Mouse (Mus musculus): ENCODE measurements around the gene Olfr38. TPM values are rescaled to one million over a fixed set of nuclear protein-coding genes. Genes with fewer than 3 reads are reported as not detected.

Gene Olfr38
- polyA plus RNA-seq (2012; ENCODE audit: low replicate concordance) = not detected in 2 replicates

GRCm38 (mm10) chr6:42756104-42756503, at the start of gene Olfr38:
Gene Olfr38 (plus strand): TSS chr6:42756404.

DNA sequence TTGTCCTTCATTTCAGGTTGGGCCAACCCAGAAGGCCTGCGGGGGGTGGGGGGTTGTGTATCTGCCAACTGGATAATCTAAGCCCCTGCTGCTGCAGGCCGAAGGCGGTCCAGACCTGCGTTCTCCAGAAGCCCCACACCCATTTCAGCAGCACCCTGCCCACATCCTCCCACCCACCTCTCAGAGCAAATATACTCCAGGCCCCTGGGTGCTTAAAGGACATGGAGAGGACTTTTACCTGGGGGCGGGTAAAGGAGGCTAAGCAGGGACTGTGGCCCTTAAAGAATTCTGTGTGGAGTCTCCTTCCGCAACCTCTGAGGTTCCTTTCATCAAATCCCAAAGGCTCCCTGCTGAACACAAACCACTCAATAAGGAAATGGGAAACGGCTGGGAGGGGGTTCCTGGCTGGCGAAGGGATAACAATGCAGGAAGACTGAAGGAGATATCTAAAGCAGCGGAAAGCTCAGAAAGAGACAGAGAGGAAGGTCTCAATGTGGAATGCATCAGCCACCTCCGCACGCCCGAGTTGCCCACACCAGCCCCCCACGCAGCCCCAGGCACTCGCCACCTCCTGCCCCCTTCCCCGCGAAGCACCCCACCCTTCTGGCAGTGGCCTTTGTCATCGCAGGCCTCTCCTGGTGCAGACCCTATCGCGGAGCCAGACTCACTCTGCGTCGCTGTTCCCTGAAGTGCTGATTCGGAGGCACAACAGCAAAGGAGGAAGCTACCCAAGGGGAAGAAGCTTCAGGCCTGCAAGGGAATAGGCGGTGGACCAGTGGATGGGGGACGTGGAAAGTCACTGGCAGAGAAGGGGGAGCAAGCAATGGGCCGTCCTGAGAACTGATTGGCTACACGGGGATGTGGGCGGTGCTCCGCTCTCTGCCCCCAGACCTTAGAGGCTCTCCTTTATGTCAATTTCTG, 46.7 kb upstream of the Olfr38 start, which contains the start of gene Tcaf1:
Gene Tcaf1 (minus strand): TSS at position 798 of the 921 bp plus-strand sequence.

DNA sequence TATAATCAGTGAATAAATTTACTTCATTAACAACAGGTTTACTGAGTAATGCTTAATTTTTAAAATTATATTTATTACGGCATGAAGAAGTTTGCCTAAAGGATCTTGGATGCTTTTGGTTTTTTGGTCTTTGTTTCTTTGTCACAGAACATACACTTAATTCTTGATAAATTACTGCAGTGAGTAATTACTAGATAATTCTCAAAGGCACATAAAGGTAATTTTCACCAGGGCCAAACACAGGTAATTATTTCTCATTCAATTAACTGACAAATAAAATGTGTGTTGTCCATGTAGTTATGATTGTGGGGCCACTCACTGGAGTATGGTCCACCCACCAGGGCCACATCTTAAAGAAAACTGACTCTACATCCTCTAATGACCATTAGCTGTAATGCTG, 17.1 kb upstream of the Olfr38 start, which contains the start of gene Olfr453:
Gene Olfr453 (plus strand): TSS at position 301 of the 400 bp plus-strand sequence.

GRCm38 (mm10) chr6:42784793-42785192, 28.6 kb downstream of the Olfr38 start, which contains the start of gene Olfr452:
Gene Olfr452 (plus strand): TSS chr6:42785093.

DNA sequence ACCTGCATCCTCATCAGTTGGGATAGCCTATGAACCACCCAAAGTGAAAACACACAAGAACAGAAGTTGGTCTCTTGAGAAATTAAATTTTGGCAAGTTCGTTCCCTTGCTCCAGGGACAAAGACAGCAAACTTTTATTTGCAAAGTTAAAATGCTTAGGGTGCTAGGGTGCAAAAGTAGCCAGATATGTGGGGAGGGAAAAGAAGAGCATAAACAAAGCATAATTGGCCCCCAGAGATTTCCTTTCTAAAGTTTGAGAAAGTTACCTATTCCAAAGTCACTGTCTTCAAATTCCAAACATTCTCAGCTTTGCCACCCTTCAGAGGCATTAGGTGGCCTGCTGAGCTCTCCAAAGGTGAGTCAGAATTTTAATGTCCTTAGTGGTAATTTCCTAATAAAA, 55.4 kb downstream of the Olfr38 start, which contains the start of gene Olfr450:
Gene Olfr450 (plus strand): TSS at position 301 of the 400 bp plus-strand sequence.

Other genes starting within 250 kb of the Olfr38 start
- not detected in 2 replicates for gene Olfr455, start 208.8 kb upstream of the Olfr38 start, polyA plus RNA-seq (2012; ENCODE audit: low replicate concordance)
- not detected in 2 replicates for gene Tcaf3, start 158.7 kb upstream of the Olfr38 start, polyA plus RNA-seq (2012; ENCODE audit: low replicate concordance)
- 0.02 TPM in 1 of 2 replicates, not detected in the other for gene Tcaf2, start 111.2 kb upstream of the Olfr38 start, polyA plus RNA-seq (2012; ENCODE audit: low replicate concordance)
- 0.10 TPM in 1 of 2 replicates, not detected in the other for gene Tcaf1, start 46.3 kb upstream of the Olfr38 start, polyA plus RNA-seq (2012; ENCODE audit: low replicate concordance)
- not detected in 2 replicates for gene Olfr453, start 17.0 kb upstream of the Olfr38 start, polyA plus RNA-seq (2012; ENCODE audit: low replicate concordance)
- not detected in 2 replicates for gene Olfr452, start 28.7 kb downstream of the Olfr38 start, polyA plus RNA-seq (2012; ENCODE audit: low replicate concordance)
- not detected in 2 replicates for gene Olfr450, start 55.5 kb downstream of the Olfr38 start, polyA plus RNA-seq (2012; ENCODE audit: low replicate concordance)
- not detected in 2 replicates for gene Olfr449, start 78.0 kb downstream of the Olfr38 start, polyA plus RNA-seq (2012; ENCODE audit: low replicate concordance)
- gene Olfr448, start 134.0 kb downstream of the Olfr38 start, polyA plus RNA-seq (2012; ENCODE audit: low replicate concordance) = not detected in 2 replicates
- not detected in 2 replicates for gene Olfr447, start 152.5 kb downstream of the Olfr38 start, polyA plus RNA-seq (2012; ENCODE audit: low replicate concordance)
- gene Olfr446, start 165.0 kb downstream of the Olfr38 start, polyA plus RNA-seq (2012; ENCODE audit: low replicate concordance) = not detected in 2 replicates
- not detected in 2 replicates for gene Olfr444, start 192.7 kb downstream of the Olfr38 start, polyA plus RNA-seq (2012; ENCODE audit: low replicate concordance)